Mouse (Mus musculus) ES-E14 (cell line): ENCODE measurements around the gene Dazap2. TPM values are rescaled to one million over a fixed set of nuclear protein-coding genes. Genes with fewer than 3 reads are reported as not detected.

Source experiments
- DNase-seq: peaks from one replicate; pipeline ENCODE4 v3.0.0-alpha.2; 2013; ENCODE audit warnings: low read depth, low spot score
- H3K27ac ChIP-seq: 2 replicates; pipeline ENCODE4 v1.5.1; 2012; ENCODE audit warnings: low read depth, mild to moderate bottlenecking, low read length, moderate library complexity, mixed read lengths; ENCODE audit not compliant: poor library complexity, insufficient read depth, severe bottlenecking
- H3K36me3 ChIP-seq: 2 replicates; pipeline ENCODE4 v1.6.1; 2012; ENCODE audit warnings: mild to moderate bottlenecking, low read length, moderate library complexity, mixed read lengths; ENCODE audit not compliant: control insufficient read depth, poor library complexity, insufficient read depth, severe bottlenecking
- H3K4me1 ChIP-seq, 2 experiments: fragments of 150-350 bp in 1 of 2; sonication (generic) in 1 of 2; 2 replicates each; pipeline ENCODE4 v1.6.1; 2012; ENCODE audit warnings: low read length in 2 of 2, mild to moderate bottlenecking in 1 of 2, mixed read lengths in 1 of 2; ENCODE audit not compliant: control insufficient read depth in 2 of 2, insufficient read depth in 2 of 2, poor library complexity in 1 of 2
- H3K4me3 ChIP-seq, 2 experiments: fragments of 150-350 bp in 1 of 2; sonication (generic) in 1 of 2; 2 replicates each; pipeline ENCODE4 v1.5.1; 2012; ENCODE audit warnings: low read length in 2 of 2, low read depth in 1 of 2, mild to moderate bottlenecking in 1 of 2, mixed read lengths in 1 of 2; ENCODE audit not compliant: insufficient read depth in 1 of 2, poor library complexity in 1 of 2, severe bottlenecking in 1 of 2
- H3K9ac ChIP-seq: 2 replicates; pipeline ENCODE4 v1.6.1; 2012; ENCODE audit warnings: low read depth, mild to moderate bottlenecking, low read length, mixed read lengths; ENCODE audit not compliant: poor library complexity, insufficient read depth, severe bottlenecking
- H3K9me3 ChIP-seq: fragments of 150-350 bp; sonication (generic); 2 replicates; pipeline ENCODE4 v1.6.1; 2012; ENCODE audit warnings: low read depth, mild to moderate bottlenecking, low read length; ENCODE audit not compliant: control insufficient read depth, insufficient read depth
- CHD2 ChIP-seq: IDR thresholded peaks from 2 replicates; pipeline ENCODE4 v1.6.1; 2014; ENCODE audit warnings: mild to moderate bottlenecking, low read depth, low read length, inconsistent platforms
- HCFC1 ChIP-seq: IDR thresholded peaks from 2 replicates; pipeline ENCODE4 v1.6.1; 2012; ENCODE audit warnings: low read length, inconsistent platforms, borderline replicate concordance; ENCODE audit not compliant: insufficient read depth
- MAFK ChIP-seq: IDR thresholded peaks from 2 replicates; pipeline ENCODE4 v1.6.1; 2014; ENCODE audit warnings: mild to moderate bottlenecking, low read depth, low read length, inconsistent platforms; ENCODE audit not compliant: insufficient read depth
- ZC3H11A ChIP-seq: IDR thresholded peaks from 2 replicates; pipeline ENCODE4 v1.6.1; 2012; ENCODE audit warnings: low read depth, mild to moderate bottlenecking, inconsistent platforms, low read length, borderline replicate concordance
- ZNF384 ChIP-seq: IDR thresholded peaks from 2 replicates; pipeline ENCODE4 v1.6.1; 2012; ENCODE audit warnings: low read depth, low read length, inconsistent platforms
- in situ Hi-C, 2 experiments: fragments of 600-800 bp; cut with MboI; formaldehyde crosslinking; loops; one replicate each; pipeline ENCODE4 v1.15.1; 2025; ENCODE audit warnings: low sequenced_read_pairs in 2 of 2, inconsistent platforms in 1 of 2; ENCODE audit not compliant: unreplicated experiment in 2 of 2
- total RNA-seq: library from RNA; depleted of rRNA; stranded (reverse); fragments of 300-350 nt; gene quantifications from 2 replicates; pipeline ENCODE4 v1.2.3, GENCODE M21; 2012

Dazap2 gene
- total RNA-seq, 1 experiment: 27.6 TPM

- no peak overlapping the region for H3K27ac ChIP-seq
- in situ Hi-C loops: no loop called here
- no peak for TF ChIP-seq ZC3H11A
- DNase-seq: no peak
- no peaks in the 10 kb centered on the region for H3K9me3 ChIP-seq
- H3K4me3 ChIP-seq: no peak overlapping the region
- H3K36me3 ChIP-seq: peaks cover 6% of the 10 kb centered on the region; the same call in 1 of the 2 replicates
- no peak overlapping the region for H3K9ac ChIP-seq
- peaks cover 20 to 41% of the 10 kb centered on the region in 2 experiments for H3K4me1 ChIP-seq
Measured at GRCm38 (mm10) chr15:100631454-100632170, 16.5 kb downstream of the Dazap2 start.

GRCm38 (mm10) chr15:100632323-100632722 is 17.2 kb downstream of the Dazap2 start:
- no peak for DNase-seq
- Histone ChIP-seq H3K9ac (no peak overlapping the region), H3K9me3 (no peaks in the 10 kb centered on the region), H3K4me1 (peaks cover 17 to 41% of the 10 kb centered on the region in 2 experiments; a peak in 3 of 4 replicates), H3K4me3 (no peak overlapping the region), H3K36me3 (peaks cover 6% of the 10 kb centered on the region; the same call in 1 of the 2 replicates), H3K27ac (no peak overlapping the region)
- in situ Hi-C loops: no loop called here
- TF ChIP-seq HCFC1 (no peak), CHD2 (no peak), ZNF384 (no peak), MAFK (no peak)

- no peak overlapping the region for H3K27ac ChIP-seq
- H3K4me3 ChIP-seq: no peak overlapping the region
- DNase-seq: no peak
- peaks cover 6% of the 10 kb centered on the region; the same call in 1 of the 2 replicates for H3K36me3 ChIP-seq
- H3K9ac ChIP-seq: 0 out of 2 replicates have a peak overlapping the region, but pooled peaks have one; percentile 26
- TF ChIP-seq CHD2 (no peak), ZNF384 (no peak), ZC3H11A (no peak), MAFK (no peak), HCFC1 (no peak)
- peaks cover 17 to 48% of the 10 kb centered on the region in 2 experiments; a peak in 3 of 4 replicates for H3K4me1 ChIP-seq
- H3K9me3 ChIP-seq: no peaks in the 10 kb centered on the region
- in situ Hi-C loops: no loop called here
Measured at GRCm38 (mm10) chr15:100633341-100633740, 18.2 kb downstream of the Dazap2 start.

GRCm38 (mm10) chr15:100635239-100635638 is 20.1 kb downstream of the Dazap2 start:
- peak overlapping the region; percentile 76 to 78 for H3K4me3 ChIP-seq
- no peaks in the 10 kb centered on the region for H3K9me3 ChIP-seq
- DNase-seq: no peak
- TF ChIP-seq HCFC1: no peak
- TF ChIP-seq MAFK: no peak
- TF ChIP-seq CHD2: no peak
- TF ChIP-seq ZNF384: no peak
- no peak for TF ChIP-seq ZC3H11A
- in situ Hi-C loops: no loop called here
- H3K4me1 ChIP-seq: peaks cover 9 to 39% of the 10 kb centered on the region in 2 experiments; a peak in 3 of 4 replicates
- no peak overlapping the region for H3K9ac ChIP-seq
- H3K27ac ChIP-seq: peak overlapping the region; percentile 23; the same call in 1 of the 2 replicates
- H3K36me3 ChIP-seq: peaks cover 6% of the 10 kb centered on the region; the same call in 1 of the 2 replicates
